Mouse (Mus musculus) brain, embryonic 14.5 days (tissue): ENCODE data around the gene Gm2663. TPM values are rescaled to one million over a fixed set of nuclear protein-coding genes. Genes with fewer than 3 reads are reported as not detected.
"Not testable (repeated sequence)": the region's sequence is repeated elsewhere in the genome, so short reads cannot be mapped to it uniquely, and the experiment has no call there.

ENCODE experiments used
- DNase-seq: peaks from one replicate; pipeline ENCODE4 v3.0.0-alpha.2; 2011; ENCODE audit warnings: low read depth
- CTCF ChIP-seq: fragments of 200-500 bp; IDR thresholded peaks from 2 replicates; pipeline ENCODE4 v1.5.1; 2012; ENCODE audit warnings: inconsistent platforms, mild to moderate bottlenecking, moderate library complexity, borderline replicate concordance; ENCODE audit not compliant: insufficient read depth, insufficient read length; ENCODE audit errors: extremely low read depth
- POLR2A ChIP-seq: fragments of 200-500 bp; IDR thresholded peaks from 2 replicates; pipeline ENCODE4 v1.6.1; 2012; ENCODE audit warnings: mild to moderate bottlenecking, inconsistent platforms, borderline replicate concordance; ENCODE audit not compliant: poor library complexity, insufficient read depth, insufficient read length, severe bottlenecking; ENCODE audit errors: extremely low read depth
- polyA plus RNA-seq: library from polyadenylated mRNA; depleted of rRNA; stranded (reverse); fragments of >200 nt; gene quantifications from 2 replicates; pipeline ENCODE4 v1.2.3, GENCODE M21; 2012; rRNA removed

Gene Gm2663
- polyA plus RNA-seq, result not detected in 2 replicates

GRCm38 (mm10) chr6:40999379-40999778, at the start of gene Gm2663:
TSS of gene Gm2663 (minus strand) at chr6:40999479.
- DNase-seq, result not testable (repeated sequence)

- TF ChIP-seq CTCF, result no peak
- no peak for TF ChIP-seq POLR2A
These were observed 49.3 kb upstream of the Gm2663 start for GRCm38 (mm10) chr6:41048602-41049001.

GRCm38 (mm10) chr6:41047961-41048360, 48.7 kb upstream of the Gm2663 start:
- TF ChIP-seq CTCF, result no peak
- DNase-seq, result no peak

More at GRCm38 (mm10) chr6:41048602-41049001, 49.3 kb upstream of the Gm2663 start:
- DNase-seq, result no peak

GRCm38 (mm10) chr6:41047202-41047601, 47.9 kb upstream of the Gm2663 start:
- no peak for TF ChIP-seq CTCF
- no peak for TF ChIP-seq POLR2A

GRCm38 (mm10) chr6:41046553-41046952, 47.3 kb upstream of the Gm2663 start:
- DNase-seq, result no peak
- TF ChIP-seq CTCF (no peak), POLR2A (no peak)

More at GRCm38 (mm10) chr6:41047202-41047601, 47.9 kb upstream of the Gm2663 start:
- no peak for DNase-seq

- no peak for TF ChIP-seq POLR2A
- TF ChIP-seq CTCF, result no peak
- no peak for DNase-seq
These were observed 45.5 kb upstream of the Gm2663 start for GRCm38 (mm10) chr6:41044753-41045152.

GRCm38 (mm10) chr6:41044314-41044713, 45.0 kb upstream of the Gm2663 start:
- no peak for DNase-seq

GRCm38 (mm10) chr6:41035409-41035808, 36.1 kb upstream of the Gm2663 start, which contains the start of gene 2210010C04Rik:
TSS of gene 2210010C04Rik (minus strand) at chr6:41035509.
- no peak for TF ChIP-seq POLR2A
- no peak for TF ChIP-seq CTCF
- no peak for DNase-seq

More at GRCm38 (mm10) chr6:41044314-41044713, 45.0 kb upstream of the Gm2663 start:
- TF ChIP-seq CTCF (no peak), POLR2A (no peak)

GRCm38 (mm10) chr6:41032802-41033201, 33.5 kb upstream of the Gm2663 start:
- DNase-seq, result no peak
- TF ChIP-seq POLR2A (no peak), CTCF (no peak)

GRCm38 (mm10) chr6:41032231-41032630, 33.0 kb upstream of the Gm2663 start:
- no peak for TF ChIP-seq POLR2A
- TF ChIP-seq CTCF, result no peak
- DNase-seq, result no peak

- DNase-seq, result no peak
- no peak for TF ChIP-seq CTCF
- TF ChIP-seq POLR2A, result no peak
These were observed 31.5 kb upstream of the Gm2663 start for GRCm38 (mm10) chr6:41030821-41031220.

- no peak for TF ChIP-seq POLR2A
- TF ChIP-seq CTCF, result no peak
- DNase-seq, result no peak
These were observed 27.8 kb upstream of the Gm2663 start for GRCm38 (mm10) chr6:41027053-41027452.

- no peak for TF ChIP-seq CTCF
- no peak for TF ChIP-seq POLR2A
These were observed 26.8 kb upstream of the Gm2663 start for GRCm38 (mm10) chr6:41025873-41026650.

GRCm38 (mm10) chr6:41019140-41019539, 19.9 kb upstream of the Gm2663 start:
- TF ChIP-seq POLR2A (no peak), CTCF (no peak)
- DNase-seq, result no peak

More at GRCm38 (mm10) chr6:41025873-41026650, 26.8 kb upstream of the Gm2663 start:
- no peak for DNase-seq
